Mouse (Mus musculus) forebrain, embryonic 14.5 days (tissue): ENCODE data around the gene Eif3k. TPM values are rescaled to one million over a fixed set of nuclear protein-coding genes. Genes with fewer than 3 reads are reported as not detected.
"Not testable (repeated sequence)": the region's sequence is repeated elsewhere in the genome, so short reads cannot be mapped to it uniquely, and the experiment has no call there.

Experiments used
- ATAC-seq: fragments of 200-750 bp; cut with Nextera tagmentation; 2 replicates; pipeline ENCODE4 v1.8.0; 2017; ENCODE audit warnings: mild to moderate bottlenecking, moderate library complexity
- DNase-seq: peaks from one replicate; pipeline ENCODE4 v3.0.0-alpha.2; 2015; ENCODE audit warnings: low spot score
- H3K27ac ChIP-seq: fragments of 300-500 bp; sonication (generic); 2 replicates; pipeline ENCODE4 v1.5.1; 2014; ENCODE audit warnings: low read depth, mild to moderate bottlenecking, control low read depth, low read length, moderate library complexity
- H3K27me3 ChIP-seq: fragments of 300-500 bp; sonication (generic); replicated peaks from 2 replicates; pipeline ENCODE4 v1.6.1; 2014; ENCODE audit warnings: low read length, control low read depth, mixed read lengths; ENCODE audit not compliant: control insufficient read depth, insufficient read depth
- H3K36me3 ChIP-seq: fragments of 300-500 bp; sonication (generic); 2 replicates; pipeline ENCODE4 v1.6.1; 2014; ENCODE audit warnings: low read length, control low read depth; ENCODE audit not compliant: control insufficient read depth, insufficient read depth
- H3K4me1 ChIP-seq: fragments of 300-500 bp; sonication (generic); 2 replicates; pipeline ENCODE4 v1.6.1; 2014; ENCODE audit warnings: antibody characterized with exemption, low read length, control low read depth; ENCODE audit not compliant: control insufficient read depth, insufficient read depth
- H3K4me2 ChIP-seq: fragments of 300-500 bp; sonication (generic); 2 replicates; pipeline ENCODE4 v1.6.1; 2014; ENCODE audit warnings: mild to moderate bottlenecking, control low read depth, low read length
- H3K4me3 ChIP-seq: fragments of 300-500 bp; sonication (generic); 2 replicates; pipeline ENCODE4 v1.5.1; 2014; ENCODE audit warnings: low read depth, low read length, control low read depth
- H3K9ac ChIP-seq: fragments of 300-500 bp; sonication (generic); 2 replicates; pipeline ENCODE4 v1.6.1; 2014; ENCODE audit warnings: mild to moderate bottlenecking, low read length, control low read depth, moderate library complexity
- H3K9me3 ChIP-seq: fragments of 300-500 bp; sonication (generic); replicated peaks from 2 replicates; pipeline ENCODE4 v1.6.1; 2016; ENCODE audit warnings: low read length, control low read depth, mixed read lengths; ENCODE audit not compliant: control insufficient read depth
- WGBS: fragments of 180-500 bp; shearing (Covaris S2); extraction: QIAGEN DNeasy Blood & Tissue Kit; methylation state at CpG from one replicate; pipeline ENCODE4 v1.1.7; 2014; 5-methylcytosine and 5-hydroxymethylcytosine counted together
- polyA plus RNA-seq: library from polyadenylated mRNA; unstranded; fragments of >200 nt; fragmentation: Nextera tagmentation; extraction: Ambion mirVana; gene quantifications from 2 replicates; pipeline ENCODE4 v1.2.1, GENCODE M21; 2014

Gene Eif3k
- polyA plus RNA-seq, 1 experiment from 2014 or later: 412 TPM

DNA sequence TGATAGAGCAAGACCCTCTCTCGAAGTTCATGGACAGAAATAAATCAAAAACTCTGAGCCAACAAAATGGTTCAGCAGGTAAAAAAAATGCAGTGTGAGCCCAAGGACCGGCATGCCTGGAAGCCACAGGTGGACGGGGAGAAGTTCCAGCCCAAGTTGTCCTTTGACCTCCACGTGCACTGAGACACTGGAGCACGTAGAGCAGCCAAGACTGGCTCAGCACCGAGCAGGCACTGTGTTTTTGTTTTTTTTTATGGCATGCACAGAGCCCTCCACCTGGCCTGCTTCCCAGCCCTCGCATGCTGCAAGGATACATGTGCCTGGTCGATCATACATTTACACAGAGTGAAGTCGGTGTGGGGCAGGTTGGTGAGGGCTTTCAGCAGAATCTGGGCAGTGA lies 4.1 kb downstream of the Eif3k start:
- Histone ChIP-seq H3K9me3 (no peaks in the 10 kb centered on the region), H3K36me3 (peaks cover 61% of the 10 kb centered on the region), H3K4me3 (no peak overlapping the region), H3K4me2 (no peak overlapping the region), H3K27ac (no peak overlapping the region), H3K9ac (no peak overlapping the region), H3K27me3 (no peaks in the 10 kb centered on the region), H3K4me1 (peaks cover 8% of the 10 kb centered on the region)
- DNase-seq (no peak), ATAC-seq (no peak)
- 90% methylated on average over 9 of the region's 9 CpGs for WGBS

DNA sequence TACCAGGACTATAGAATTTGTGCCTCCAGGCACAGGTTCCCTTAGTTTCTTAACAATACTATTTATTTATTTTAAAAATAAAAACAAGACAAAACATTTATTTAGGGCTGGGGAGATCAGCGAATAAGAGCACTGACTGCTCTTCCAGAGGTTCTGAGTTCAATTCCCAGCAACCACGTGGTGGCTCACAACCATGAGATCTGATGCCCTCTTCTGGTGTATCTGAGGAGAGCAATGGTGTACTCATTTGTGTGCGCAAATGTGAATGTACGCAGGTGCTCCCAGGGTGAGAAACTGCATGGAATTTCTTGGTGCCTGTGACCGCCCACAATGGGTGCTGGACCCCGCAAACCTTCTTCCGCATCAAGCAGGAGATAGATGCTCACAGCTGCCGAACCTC lies 8.6 kb downstream of the Eif3k start:
- Histone ChIP-seq H3K9ac (no peak overlapping the region), H3K4me2 (no peak overlapping the region), H3K27me3 (no peaks in the 10 kb centered on the region), H3K4me3 (no peak overlapping the region), H3K36me3 (peaks cover 68% of the 10 kb centered on the region), H3K27ac (no peak overlapping the region), H3K9me3 (no peaks in the 10 kb centered on the region), H3K4me1 (no peaks in the 10 kb centered on the region)
- WGBS: 80% methylated on average over 8 of the region's 8 CpGs
- ATAC-seq: no peak
- DNase-seq: no peak

DNA sequence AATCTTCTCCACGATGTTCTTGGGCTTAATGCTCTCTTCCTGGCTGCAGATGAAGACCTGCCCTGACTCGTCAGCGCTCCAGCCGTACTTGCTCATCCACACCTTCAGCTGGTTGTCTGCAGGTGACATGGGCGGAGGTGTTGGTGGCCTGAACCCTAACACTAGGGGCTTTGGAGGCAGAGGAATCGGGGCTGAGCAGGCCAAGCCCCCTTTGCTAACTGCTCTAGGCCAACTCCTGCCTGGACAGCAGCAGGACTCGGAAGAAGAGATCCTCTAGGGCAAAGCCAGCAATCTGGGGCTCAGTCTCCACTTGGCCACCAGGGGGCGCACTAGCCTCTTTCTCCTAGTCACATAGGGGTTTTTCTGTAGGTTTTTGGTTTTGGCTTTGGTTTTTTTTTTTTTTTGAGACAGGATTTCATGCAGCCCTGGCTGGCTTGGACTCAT lies 9.1 kb downstream of the Eif3k start:
- peak; percentile 46; the same call in 1 of the 2 replicates for ATAC-seq
- H3K9ac ChIP-seq: no peak overlapping the region
- H3K27me3 ChIP-seq: no peaks in the 10 kb centered on the region
- 71% methylated on average over 8 of the region's 8 CpGs for WGBS
- DNase-seq: peak; percentile 76
- no peak overlapping the region for H3K4me2 ChIP-seq
- H3K9me3 ChIP-seq: no peaks in the 10 kb centered on the region
- no peak overlapping the region for H3K4me3 ChIP-seq
- no peak overlapping the region for H3K27ac ChIP-seq
- no peaks in the 10 kb centered on the region for H3K4me1 ChIP-seq
- peaks cover 63% of the 10 kb centered on the region for H3K36me3 ChIP-seq

DNA sequence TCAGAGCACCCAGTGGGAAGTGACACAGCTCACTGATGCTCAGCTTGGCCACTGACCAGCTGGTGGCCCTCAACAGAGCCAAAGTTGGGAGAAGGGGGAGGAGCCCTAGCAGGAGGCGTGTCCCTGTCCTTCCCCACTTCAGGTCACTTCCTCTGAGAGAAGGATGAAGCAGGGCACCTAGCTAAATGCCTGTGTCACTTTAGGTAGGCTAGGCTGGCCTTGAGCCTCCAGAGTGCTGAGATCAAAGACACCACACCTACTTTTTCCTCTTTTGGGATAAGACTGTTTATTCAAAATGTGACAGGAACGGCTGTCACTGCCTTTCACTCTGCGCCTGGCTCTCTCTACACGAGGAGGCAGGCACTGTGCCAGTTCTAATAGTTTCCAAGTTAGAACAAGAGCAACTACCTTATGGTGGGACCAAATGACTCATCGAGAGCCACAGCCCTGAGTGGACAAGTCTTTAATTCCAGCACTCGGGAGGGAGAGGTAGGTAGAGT lies 9.8 kb downstream of the Eif3k start:
- DNase-seq (peak; percentile 20), ATAC-seq (no peak)
- Histone ChIP-seq H3K9me3 (no peaks in the 10 kb centered on the region), H3K36me3 (peaks cover 56% of the 10 kb centered on the region), H3K4me3 (no peak overlapping the region), H3K27ac (no peak overlapping the region), H3K27me3 (no peaks in the 10 kb centered on the region), H3K4me1 (no peaks in the 10 kb centered on the region), H3K4me2 (no peak overlapping the region), H3K9ac (no peak overlapping the region)
- WGBS: 77% methylated on average over 6 of the region's 6 CpGs

DNA sequence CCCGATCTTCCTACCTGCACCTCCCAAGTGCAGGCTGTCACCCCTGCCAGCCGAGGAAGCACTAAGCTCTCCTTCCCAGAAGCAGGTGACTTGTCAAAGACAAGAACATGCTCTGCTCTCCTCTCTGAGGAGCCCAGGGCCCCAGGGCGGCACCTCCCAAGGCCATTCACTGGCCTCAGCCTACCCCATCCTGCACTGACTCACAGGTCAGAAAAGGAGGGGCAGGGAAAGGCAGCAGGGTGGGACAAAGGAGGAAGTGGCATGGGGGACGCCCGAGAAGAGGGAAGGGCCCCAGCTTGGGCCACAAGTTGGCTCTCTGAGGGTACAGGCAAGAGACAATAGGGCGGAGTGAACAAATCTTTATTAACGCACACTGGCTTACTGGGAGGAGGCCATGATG lies 10.6 kb downstream of the Eif3k start:
- H3K4me2 ChIP-seq: no peak overlapping the region
- no peaks in the 10 kb centered on the region for H3K9me3 ChIP-seq
- DNase-seq: no peak
- H3K9ac ChIP-seq: no peak overlapping the region
- peaks cover 48% of the 10 kb centered on the region for H3K36me3 ChIP-seq
- no peak for ATAC-seq
- no peak overlapping the region for H3K4me3 ChIP-seq
- no peaks in the 10 kb centered on the region for H3K27me3 ChIP-seq
- H3K4me1 ChIP-seq: no peaks in the 10 kb centered on the region
- WGBS: 92% methylated on average over 7 of the region's 7 CpGs
- no peak overlapping the region for H3K27ac ChIP-seq

DNA sequence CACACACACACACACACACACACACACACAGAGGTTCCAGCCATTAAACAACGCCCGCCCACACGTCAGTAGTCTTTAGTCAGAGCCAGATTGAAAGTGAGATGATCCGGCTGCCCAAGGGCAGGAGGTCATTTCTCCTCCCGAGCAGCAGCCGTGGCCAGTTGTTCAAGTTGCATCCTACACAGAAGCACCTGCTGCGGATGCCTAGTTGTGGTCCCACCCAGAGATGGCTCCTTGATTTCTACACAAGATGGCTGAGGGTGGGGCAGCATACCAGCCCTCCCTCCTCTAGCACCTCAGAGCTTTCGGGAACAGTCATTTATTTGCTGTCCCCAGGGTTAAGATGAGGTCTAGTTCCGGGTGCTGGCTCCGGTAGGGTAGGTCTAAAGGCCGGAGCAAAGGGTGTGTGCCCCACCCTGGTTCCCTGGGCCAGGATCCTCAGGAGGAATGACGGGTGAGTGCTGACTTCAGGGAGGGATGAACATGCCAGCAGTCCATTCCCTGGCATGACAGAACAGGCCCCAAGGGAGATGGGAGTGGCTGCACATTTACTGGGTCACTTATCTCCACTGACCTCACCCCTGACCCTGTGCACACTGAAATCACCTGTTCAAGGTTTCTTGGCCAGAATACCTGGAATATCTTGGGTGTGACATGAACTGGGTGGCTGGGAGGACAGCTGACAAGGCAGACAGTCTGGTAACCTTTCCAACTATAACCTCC lies 11.8 kb downstream of the Eif3k start:
- Histone ChIP-seq H3K4me1 (no peaks in the 10 kb centered on the region), H3K4me3 (no peak overlapping the region), H3K4me2 (no peak overlapping the region), H3K27ac (no peak overlapping the region), H3K9me3 (no peaks in the 10 kb centered on the region), H3K27me3 (no peaks in the 10 kb centered on the region), H3K36me3 (peaks cover 40% of the 10 kb centered on the region), H3K9ac (no peak overlapping the region)
- WGBS: 89% methylated on average over 12 of the region's 12 CpGs
- no peak for ATAC-seq
- DNase-seq: no peak

DNA sequence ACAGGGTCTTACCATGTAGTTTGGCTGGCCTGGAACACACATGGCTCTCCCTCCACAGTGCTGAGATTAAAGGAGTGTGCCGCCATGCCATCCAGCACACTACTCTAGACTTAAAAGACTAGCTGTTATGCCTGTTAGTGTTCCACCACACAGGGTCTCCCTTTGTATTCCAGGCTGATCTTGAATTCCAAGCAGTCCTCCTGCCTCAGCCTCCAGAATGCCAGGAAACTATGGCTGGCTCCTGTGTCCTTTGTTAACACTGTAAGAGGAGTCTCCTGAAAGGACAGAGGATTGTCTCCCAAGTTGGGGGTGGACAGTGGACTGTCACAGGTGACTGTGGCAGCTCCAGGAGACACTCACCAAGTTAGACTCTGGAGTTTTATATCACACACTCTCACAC lies 12.4 kb downstream of the Eif3k start:
- no peak overlapping the region for H3K4me2 ChIP-seq
- WGBS: 95% methylated on average over 1 of the region's 1 CpGs
- H3K9ac ChIP-seq: no peak overlapping the region
- H3K4me3 ChIP-seq: no peak overlapping the region
- no peak for ATAC-seq
- no peaks in the 10 kb centered on the region for H3K27me3 ChIP-seq
- peaks cover 34% of the 10 kb centered on the region for H3K36me3 ChIP-seq
- DNase-seq: no peak
- no peaks in the 10 kb centered on the region for H3K4me1 ChIP-seq
- no peak overlapping the region for H3K27ac ChIP-seq
- H3K9me3 ChIP-seq: no peaks in the 10 kb centered on the region

DNA sequence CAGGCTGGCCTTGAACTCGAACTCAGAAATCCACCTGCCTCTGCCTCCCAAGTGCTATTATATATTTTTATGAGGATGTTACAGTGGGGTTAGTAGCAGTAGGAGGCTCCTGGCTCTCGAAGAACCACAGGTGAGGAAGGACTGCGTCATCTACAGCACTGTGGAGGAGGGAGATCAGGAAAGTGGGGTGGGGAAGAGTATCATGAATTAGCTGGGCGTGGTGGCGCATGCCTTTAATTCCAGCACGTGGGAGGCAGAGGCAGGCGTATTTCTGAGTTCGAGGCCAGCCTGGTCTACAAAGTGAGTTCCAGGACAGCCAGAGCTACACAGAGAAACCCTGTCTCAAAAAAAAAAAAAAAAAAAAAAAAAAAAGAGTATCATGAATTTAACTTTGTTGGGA lies 13.5 kb downstream of the Eif3k start:
- not testable (repeated sequence) for H3K4me1 ChIP-seq, H3K27me3 ChIP-seq, ATAC-seq, H3K9ac ChIP-seq, DNase-seq, H3K4me3 ChIP-seq, H3K27ac ChIP-seq, H3K9me3 ChIP-seq, H3K4me2 ChIP-seq
- peaks cover 22% of the 10 kb centered on the region for H3K36me3 ChIP-seq
- WGBS: 95% methylated on average over 8 of the region's 8 CpGs

DNA sequence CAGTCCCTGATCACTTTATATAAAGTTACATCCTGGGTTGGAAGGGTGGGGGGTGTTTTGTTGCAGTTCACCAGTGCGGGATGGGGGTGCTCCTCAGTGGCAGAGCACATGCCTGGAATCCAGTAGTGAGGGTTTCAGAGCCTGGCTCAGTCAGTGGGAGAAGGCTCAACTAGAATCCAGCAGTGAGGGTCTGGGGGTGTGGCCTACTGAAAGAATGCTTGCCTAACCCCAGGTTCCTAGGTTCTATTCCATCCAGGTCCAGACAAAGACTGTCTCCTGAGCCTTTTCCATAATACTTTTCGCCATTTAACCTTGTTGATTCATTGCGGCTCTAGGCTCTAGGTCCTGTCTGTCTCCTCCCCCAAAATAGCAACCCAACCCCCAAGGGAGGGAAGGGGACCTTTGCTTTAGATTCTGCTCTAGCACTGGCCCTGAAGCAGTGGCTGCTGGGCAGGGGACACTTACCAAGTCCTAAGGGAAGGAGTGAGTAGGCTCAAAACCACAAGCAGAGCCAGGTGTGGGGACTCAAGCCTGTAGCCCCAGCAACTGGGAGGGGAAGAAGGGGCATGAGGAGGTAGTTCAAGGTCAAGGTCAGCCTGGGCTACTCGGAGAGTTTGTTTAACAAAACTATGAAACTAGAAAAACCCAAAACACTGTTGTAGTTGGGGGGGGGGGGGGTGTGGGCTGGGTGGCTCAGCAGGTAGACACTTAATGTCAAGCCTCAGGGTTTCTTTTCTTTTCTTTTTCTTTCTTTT lies 14.7 kb downstream of the Eif3k start:
- Histone ChIP-seq H3K9ac (no peak overlapping the region), H3K27ac (no peak overlapping the region), H3K27me3 (no peaks in the 10 kb centered on the region), H3K4me3 (no peak overlapping the region), H3K36me3 (peaks cover 16% of the 10 kb centered on the region), H3K9me3 (no peaks in the 10 kb centered on the region), H3K4me1 (no peaks in the 10 kb centered on the region), H3K4me2 (no peak overlapping the region)
- WGBS: 69% methylated on average over 4 of the region's 4 CpGs
- DNase-seq (no peak), ATAC-seq (no peak)
